Mouse (Mus musculus) thymus, postnatal 36 days (tissue): Measurements from ENCODE around the gene Capn12.
A peak's percentile ranks its signal among the peaks of the same experiment; 100 is the strongest.
"Not testable (repeated sequence)": the region's sequence is repeated elsewhere in the genome, so short reads cannot be mapped to it uniquely, and the experiment has no call there.

ENCODE experiments used
- DNase-seq, 2 experiments: peaks; one replicate each; pipeline ENCODE4 v3.0.0; 2022; ENCODE audit warnings: mixed read lengths in 2 of 2

Capn12 gene

GRCm38 (mm10) chr7:28879606-28880005 lies 1.6 kb upstream of the Capn12 start:
- peak; percentile 37 to 60 for DNase-seq

- no peak for DNase-seq
Observed at GRCm38 (mm10) chr7:28880554-28880953, 668 bp upstream of the Capn12 start.

- DNase-seq = peak in 1 of 2 experiments; percentile 39
Observed at GRCm38 (mm10) chr7:28883039-28883438, 1.8 kb downstream of the Capn12 start.

- not testable (repeated sequence) for DNase-seq
Observed at GRCm38 (mm10) chr7:28883704-28884103, 2.5 kb downstream of the Capn12 start.

GRCm38 (mm10) chr7:28886486-28886885 lies 5.3 kb downstream of the Capn12 start:
- DNase-seq = no peak

GRCm38 (mm10) chr7:28888701-28889161 lies 7.5 kb downstream of the Capn12 start:
- no peak for DNase-seq

- DNase-seq = no peak
Observed at GRCm38 (mm10) chr7:28892601-28893000, 11.4 kb downstream of the Capn12 start.

- DNase-seq = peak in 1 of 2 experiments; percentile 36
Observed at GRCm38 (mm10) chr7:28893643-28894265, 12.5 kb downstream of the Capn12 start.

GRCm38 (mm10) chr7:28894942-28895341 lies 13.7 kb downstream of the Capn12 start:
- no peak for DNase-seq

GRCm38 (mm10) chr7:28897661-28898060 lies 16.4 kb downstream of the Capn12 start:
- no peak for DNase-seq

GRCm38 (mm10) chr7:28899972-28900371 lies 18.8 kb downstream of the Capn12 start:
- DNase-seq = no peak

- DNase-seq = no peak
Observed at GRCm38 (mm10) chr7:28901311-28902125, 20.3 kb downstream of the Capn12 start.

- DNase-seq = no peak
Observed at GRCm38 (mm10) chr7:28902180-28902579, 21.0 kb downstream of the Capn12 start.

GRCm38 (mm10) chr7:28902809-28903208 lies 21.6 kb downstream of the Capn12 start:
- DNase-seq = no peak

- no peak for DNase-seq
Observed at GRCm38 (mm10) chr7:28903778-28904177, 22.6 kb downstream of the Capn12 start.

- DNase-seq = no peak
Observed at GRCm38 (mm10) chr7:28907195-28907594, 26.0 kb downstream of the Capn12 start.

GRCm38 (mm10) chr7:28911632-28912031 lies 30.4 kb downstream of the Capn12 start:
- DNase-seq = no peak

GRCm38 (mm10) chr7:28913171-28913570 lies 31.9 kb downstream of the Capn12 start:
- DNase-seq = no peak

GRCm38 (mm10) chr7:28916491-28916890 lies 35.3 kb downstream of the Capn12 start:
- peak; percentile 23 to 30 for DNase-seq

GRCm38 (mm10) chr7:28917503-28918426 lies 36.5 kb downstream of the Capn12 start:
- DNase-seq = no peak

GRCm38 (mm10) chr7:28918540-28918939 lies 37.3 kb downstream of the Capn12 start:
- no peak for DNase-seq

GRCm38 (mm10) chr7:28919815-28920214 lies 38.6 kb downstream of the Capn12 start:
- no peak for DNase-seq

GRCm38 (mm10) chr7:28921178-28921577 lies 40.0 kb downstream of the Capn12 start:
- no peak for DNase-seq
